ENCODE assay signal across 24 mouse cellular contexts in the genomic region with DNA sequence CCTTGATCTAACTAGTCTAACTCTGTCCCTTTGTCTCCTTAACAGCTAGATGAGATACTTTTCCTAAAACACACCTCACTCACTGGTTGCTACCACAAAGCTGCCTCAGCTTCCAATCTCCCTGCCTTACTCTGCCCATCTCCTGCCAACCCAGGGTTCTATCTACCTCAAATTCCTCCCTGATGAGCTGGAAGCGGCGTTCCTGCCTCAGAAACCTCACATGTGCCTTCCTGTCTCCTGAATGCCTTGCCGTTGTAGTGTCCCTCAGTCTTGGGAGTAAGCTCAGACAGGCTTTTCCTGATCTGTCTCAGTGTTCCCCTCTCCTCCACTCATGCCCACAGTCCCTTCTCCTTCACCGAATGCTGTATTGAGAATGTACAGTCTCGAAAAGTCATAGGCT. TPM values are rescaled to one million over a fixed set of nuclear protein-coding genes. Genes with fewer than 3 reads are reported as not detected.
DNase-seq lines count a peak whose midpoint lies in the region; ATAC-seq and TF ChIP-seq lines count a peak whose summit lies in the region.
"Had no signal": no experiment of that assay in that cellular context is flagged by ENCODE, and none has a peak within 500 bp of the region (broad histone marks: within the 10 kb centered on the region; RNA-seq: fewer than 3 reads in every experiment).

No protein-coding gene starts in this region.

- peaks cover 15% of the 10 kb centered on the region for H3K4me1 ChIP-seq in heart, embryonic 10.5 days
- H3K4me1 ChIP-seq in heart, embryonic 11.5 days (ENCODE audit: control insufficient read depth, insufficient read depth, low read length): peaks cover 11% of the 10 kb centered on the region
- peaks cover 21% of the 10 kb centered on the region for H3K4me1 ChIP-seq in embryonic fibroblast, embryonic 13.5 days (ENCODE audit: control insufficient read depth, insufficient read depth, low read length)
- H3K4me1 ChIP-seq: hindbrain, embryonic 13.5 days had no signal

- no peaks in the 10 kb centered on the region for H3K9me3 ChIP-seq in heart, embryonic 10.5 days
- no peaks in the 10 kb centered on the region for H3K9me3 ChIP-seq in heart, embryonic 11.5 days (replicated peaks; ENCODE audit: control insufficient read depth, low read length)
- H3K9me3 ChIP-seq: G1E; hindbrain, embryonic 10.5 days; hindbrain, embryonic 13.5 days had no signal

- no peak for TF ChIP-seq CTCF in embryonic fibroblast, embryonic 13.5 days (IDR thresholded peaks at IDR 0.05; ENCODE audit: borderline replicate concordance, insufficient read depth, low read length)

- ATAC-seq in heart, embryonic 11.5 days (replicated peaks; ENCODE audit: insufficient number of reproducible peaks, low FRiP score, low TSS enrichment): no peak
- ATAC-seq: forebrain, embryonic 14.5 days; forebrain, postnatal 0 days; hindbrain, embryonic 16.5 days; inflammation-experienced regulatory T-cells, adult 6 months; intestine, embryonic 16.5 days had no signal

- H3K27ac ChIP-seq in heart, embryonic 10.5 days: 0 out of 2 replicates have a peak overlapping the region, but pooled peaks have one; percentile 13
- H3K27ac ChIP-seq in heart, embryonic 11.5 days (ENCODE audit: low read depth, low read length): no peak overlapping the region
- peak overlapping the region; percentile 50; the same call in 1 of the 2 replicates for H3K27ac ChIP-seq in embryonic fibroblast, embryonic 13.5 days (ENCODE audit: insufficient read depth, low read length)
- H3K27ac ChIP-seq: gastrocnemius, adult 2 months; hindbrain, embryonic 10.5 days; hindbrain, embryonic 13.5 days had no signal

- DNase-seq in heart, embryonic 10.5 days (ENCODE audit: low spot score): no peak
- peak; percentile 82 for DNase-seq in 3T3-L1 (ENCODE audit: low read depth, low spot score)
- no peak for DNase-seq in right cerebral cortex, postnatal 25 days
- no peak for DNase-seq in adrenal gland, adult (ENCODE audit: inconsistent age in 2 of 2, low spot score in 1 of 2)
- DNase-seq in right cerebral cortex, postnatal 4 days: no peak
- DNase-seq: adrenal gland, adult 8-10 months; adrenal gland, postnatal 25 days; cerebellum, adult 11-12 months; cerebellum, adult 8-10 months; cerebellum, postnatal 10 days; forebrain, postnatal 0 days; gastrocnemius, adult 2 months; gastrocnemius, postnatal 14 days; heart, adult 18-20 months had no signal

- no peak overlapping the region for H3K9ac ChIP-seq in heart, embryonic 11.5 days (ENCODE audit: low read depth, low read length)
- H3K9ac ChIP-seq: forebrain, postnatal 0 days; hindbrain, embryonic 13.5 days had no signal

- H3K4me2 ChIP-seq in heart, embryonic 11.5 days: no peak overlapping the region
- H3K4me2 ChIP-seq: hindbrain, embryonic 13.5 days had no signal

- H3K36me3 ChIP-seq in heart, embryonic 10.5 days: no peaks in the 10 kb centered on the region
- H3K36me3 ChIP-seq in heart, embryonic 11.5 days (ENCODE audit: control insufficient read depth, insufficient read depth, low read length): no peaks in the 10 kb centered on the region
- H3K36me3 ChIP-seq: G1E; hindbrain, embryonic 10.5 days; hindbrain, embryonic 13.5 days had no signal

- no peak for TF ChIP-seq POLR2A in embryonic fibroblast, embryonic 13.5 days (IDR thresholded peaks at IDR 0.05; ENCODE audit: low read depth, low read length)

- no peak overlapping the region for H3K4me3 ChIP-seq in heart, embryonic 10.5 days
- no peak overlapping the region for H3K4me3 ChIP-seq in heart, embryonic 11.5 days (ENCODE audit: low read depth, low read length)
- H3K4me3 ChIP-seq in embryonic fibroblast, embryonic 13.5 days (ENCODE audit: insufficient read depth, low read length): no peak overlapping the region
- H3K4me3 ChIP-seq: gastrocnemius, adult 2 months; hindbrain, embryonic 10.5 days; hindbrain, embryonic 13.5 days had no signal

- WGBS in heart, embryonic 10.5 days: 70% methylated on average over 5 of the region's 5 CpGs
- 58% methylated on average over 5 of the region's 5 CpGs for WGBS in heart, embryonic 11.5 days (ENCODE audit: insufficient replicate concordance)

- H3K27me3 ChIP-seq in heart, embryonic 10.5 days (ENCODE audit: insufficient read depth, poor library complexity, severe bottlenecking): no peaks in the 10 kb centered on the region
- no peaks in the 10 kb centered on the region for H3K27me3 ChIP-seq in heart, embryonic 11.5 days (ENCODE audit: control insufficient read depth, insufficient read depth, low read length)
- H3K27me3 ChIP-seq: CH12.LX; hindbrain, embryonic 13.5 days had no signal

RNA-seq across cellular contexts. Expression of gene Lbh, which starts 40.8 kb away (rescaled TPM):
- polyA plus RNA-seq in heart, embryonic 10.5 days (2016; fragmentation: Nextera tagmentation; extraction: Ambion mirVana): 10.8 and 15.4 TPM in 2 replicates
- 19.1 and 22.8 TPM in 2 replicates for polyA plus RNA-seq in heart, embryonic 11.5 days (2014; fragmentation: Nextera tagmentation; extraction: Ambion mirVana)
- 241 and 297 TPM in 2 replicates for polyA plus RNA-seq in embryonic fibroblast, embryonic 13.5 days (2011; ENCODE audit: insufficient read length, low read depth, missing spikeins)

Comparison
In these comparisons a context has a peak if more than half of its experiments do, and no peak if none do; other contexts are left out.
1. RNA of gene Lbh, which starts 40.8 kb away (polyA plus RNA-seq): 241 to 297 TPM in embryonic fibroblast, embryonic 13.5 days; 19.1 to 22.8 TPM in heart, embryonic 11.5 days and 10.8 to 15.4 TPM in heart, embryonic 10.5 days; every median in the first group is over 10 times any median in the second.